Mouse (Mus musculus) bone marrow, adult 2 months (tissue): Measurements from ENCODE around the gene Rpl38.

Experiments
- CTCF ChIP-seq: fragments of 200-500 bp; IDR thresholded peaks from 2 replicates; pipeline ENCODE4 v1.5.1; 2011; ENCODE audit warnings: low read length, control low read depth; ENCODE audit not compliant: control insufficient read depth, insufficient read depth
- POLR2A ChIP-seq: fragments of 200-500 bp; IDR thresholded peaks from 2 replicates; pipeline ENCODE4 v1.6.1; 2011; ENCODE audit warnings: low read depth, mild to moderate bottlenecking, control low read depth, low read length, borderline replicate concordance; ENCODE audit not compliant: control insufficient read depth

- TF ChIP-seq CTCF (no peak), POLR2A (no peak)
Observed at GRCm38 (mm10) chr11:114690192-114690591, 21.9 kb downstream of the Rpl38 start.
